Mouse (Mus musculus) small intestine, adult 2 months (tissue): ENCODE results near the gene Lrrc61.

Experiments
- CTCF ChIP-seq: fragments of 200-500 bp; IDR thresholded peaks from 2 replicates; pipeline ENCODE4 v1.5.1; 2012; ENCODE audit warnings: low read depth, mild to moderate bottlenecking, control low read depth, inconsistent platforms, low read length, moderate library complexity, mixed read lengths; ENCODE audit not compliant: insufficient replicate concordance, insufficient read length; ENCODE audit errors: extremely low read depth
- POLR2A ChIP-seq: fragments of 200-500 bp; IDR thresholded peaks from 2 replicates; pipeline ENCODE4 v1.6.1; 2012; ENCODE audit warnings: low read depth, mild to moderate bottlenecking, control low read depth, inconsistent platforms, low read length, moderate library complexity

DNA sequence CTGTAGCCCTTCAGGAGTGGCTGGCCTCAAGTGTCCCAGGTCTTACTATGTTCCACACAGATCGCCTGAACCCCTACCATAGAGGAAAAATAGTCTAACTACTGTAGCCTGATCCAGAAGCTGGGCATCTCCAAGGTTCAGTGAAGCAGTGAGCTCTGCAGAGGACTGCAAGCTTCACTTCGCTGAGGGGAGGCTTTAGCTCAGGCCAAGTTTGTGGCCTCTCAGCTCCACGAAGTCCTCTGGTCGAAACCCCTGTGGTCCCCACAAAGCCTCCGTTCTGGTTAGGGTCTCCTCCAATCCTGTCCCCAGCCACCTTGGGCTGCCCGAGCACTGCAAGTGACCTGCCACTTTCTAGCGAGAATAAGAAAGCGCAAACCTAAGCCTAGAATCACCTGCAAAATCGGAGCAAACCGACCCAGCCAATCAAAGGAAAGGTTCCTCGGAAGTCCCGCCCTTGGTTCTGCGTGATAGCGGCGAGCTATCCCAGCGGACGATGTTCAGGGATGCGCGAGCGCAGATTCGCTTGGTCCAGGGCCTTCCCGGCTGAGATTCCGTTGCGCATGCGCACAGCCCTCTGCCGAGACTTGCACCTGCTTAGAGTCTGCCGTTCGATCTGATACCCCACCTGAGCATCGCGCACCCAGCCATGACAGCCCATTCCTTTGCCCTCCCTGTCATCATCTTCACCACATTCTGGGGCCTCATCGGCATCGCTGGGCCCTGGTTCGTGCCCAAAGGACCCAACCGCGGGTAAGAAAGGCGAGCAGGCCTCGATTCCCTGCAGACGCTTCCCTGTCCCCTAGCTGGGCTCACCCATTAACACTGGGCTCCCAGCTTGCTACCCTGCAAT, 17.3 kb upstream of the Lrrc61 start, which contains the start of gene Atp6v0e2:
- TF ChIP-seq CTCF: no peak
- 0 out of 2 replicates have a peak, but pooled peaks have one; percentile 27 for TF ChIP-seq POLR2A
